Mouse (Mus musculus): ENCODE data around the gene Mecom.
"Not testable (repeated sequence)": the region's sequence is repeated elsewhere in the genome, so short reads cannot be mapped to it uniquely, and the experiment has no call there.

Gene Mecom

DNA sequence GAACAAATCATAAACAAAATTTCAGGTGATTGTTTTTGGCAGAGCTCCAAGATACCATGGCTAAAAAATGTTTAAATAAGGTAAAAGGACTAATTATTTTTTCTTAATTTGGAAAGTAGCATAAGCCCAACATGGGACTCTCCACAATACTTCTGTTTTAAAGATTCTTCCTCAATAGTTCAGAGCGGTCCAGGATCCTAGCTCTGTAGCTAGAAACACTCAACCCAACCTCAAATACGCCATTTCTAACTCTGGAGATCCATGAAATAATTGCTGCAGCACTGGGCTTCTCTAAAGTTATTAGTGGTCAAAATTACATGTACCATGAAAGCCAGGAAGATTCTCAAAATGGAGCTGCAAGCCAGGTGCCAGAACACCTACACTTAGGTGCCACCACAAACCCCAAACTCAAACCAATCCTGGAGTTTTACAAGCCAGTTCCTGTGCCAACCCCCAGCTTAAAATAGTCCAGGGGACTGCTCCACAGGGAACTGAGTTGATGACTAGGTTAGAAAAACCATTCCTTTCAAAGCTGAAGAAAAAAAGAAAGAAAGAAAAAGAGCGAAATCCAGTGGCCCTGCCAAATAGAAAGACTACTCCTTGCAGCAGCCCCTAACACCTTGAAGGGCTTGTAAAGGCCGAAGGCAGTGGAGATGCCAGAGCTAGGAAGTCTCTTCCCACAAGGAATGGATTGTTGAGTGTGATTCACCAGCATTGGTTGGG, 102.4 kb downstream of the Mecom start:
- no peak for DNase-seq (ENCODE audit: low spot score)

DNA sequence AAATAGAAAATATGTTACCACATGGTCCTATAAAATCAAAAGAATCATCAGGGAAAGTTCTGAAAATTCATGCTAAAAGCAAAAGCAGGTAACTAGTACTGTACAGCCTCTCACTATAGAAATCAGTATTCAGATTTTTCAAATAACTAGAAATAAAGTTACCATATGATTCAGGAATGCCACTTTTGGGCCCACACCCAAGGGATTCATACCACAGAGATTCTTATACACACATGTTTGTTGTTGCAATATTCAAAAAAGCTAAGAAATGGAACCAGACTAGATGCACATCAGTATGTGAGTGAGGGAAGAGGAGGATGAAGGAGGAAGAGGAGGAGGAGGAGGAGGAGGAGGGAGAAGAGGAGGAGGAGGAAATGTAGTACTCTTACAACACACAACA, 106.2 kb downstream of the Mecom start:
- no peak for DNase-seq (ENCODE audit: low spot score)

- DNase-seq (ENCODE audit: low spot score), result no peak
These were observed 109.8 kb downstream of the Mecom start for GRCm38 (mm10) chr3:30438007-30438406.

DNA sequence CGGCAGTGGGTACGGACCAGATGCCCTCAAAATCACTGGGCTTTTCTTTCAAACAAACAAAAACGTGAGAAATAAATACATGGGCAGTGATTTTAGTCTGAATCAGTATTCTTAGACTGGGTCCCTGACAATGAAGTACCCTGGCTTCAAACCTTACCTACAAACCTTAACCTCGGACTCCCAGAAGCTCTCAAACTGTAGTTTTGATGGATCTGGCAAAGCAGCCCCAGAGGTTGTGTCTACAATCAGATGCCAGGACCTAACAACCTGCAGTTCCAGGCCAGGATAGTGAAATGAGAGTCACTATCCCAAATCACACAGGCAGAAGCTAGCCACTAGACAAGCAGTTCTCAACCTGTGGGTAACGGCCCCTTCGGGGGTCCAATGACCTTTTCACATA, 111.2 kb downstream of the Mecom start:
- no peak for DNase-seq (ENCODE audit: low spot score)

DNA sequence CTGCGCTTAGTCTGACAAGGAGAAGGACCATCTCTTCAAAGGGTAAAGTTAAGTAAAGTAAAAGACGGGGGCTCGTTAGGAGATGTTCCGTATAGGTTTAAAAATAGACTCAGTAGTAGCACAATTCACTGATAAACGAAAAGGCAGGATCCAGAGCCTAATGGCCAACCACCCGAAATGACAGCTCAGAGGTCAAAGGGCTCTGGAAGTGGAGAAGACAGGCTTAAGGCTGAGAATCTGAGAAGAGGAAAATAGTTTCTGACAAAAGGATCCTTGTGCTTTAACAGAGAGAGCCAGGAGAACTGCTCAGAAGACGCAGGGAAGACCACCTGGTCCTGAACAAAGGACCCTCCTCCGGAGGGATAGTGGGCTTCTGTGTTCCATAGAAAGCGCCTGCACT, 111.7 kb downstream of the Mecom start:
- no peak for DNase-seq (ENCODE audit: low spot score)

GRCm38 (mm10) chr3:30428877-30429276, 118.9 kb downstream of the Mecom start:
- DNase-seq (ENCODE audit: low spot score), result no peak

DNA sequence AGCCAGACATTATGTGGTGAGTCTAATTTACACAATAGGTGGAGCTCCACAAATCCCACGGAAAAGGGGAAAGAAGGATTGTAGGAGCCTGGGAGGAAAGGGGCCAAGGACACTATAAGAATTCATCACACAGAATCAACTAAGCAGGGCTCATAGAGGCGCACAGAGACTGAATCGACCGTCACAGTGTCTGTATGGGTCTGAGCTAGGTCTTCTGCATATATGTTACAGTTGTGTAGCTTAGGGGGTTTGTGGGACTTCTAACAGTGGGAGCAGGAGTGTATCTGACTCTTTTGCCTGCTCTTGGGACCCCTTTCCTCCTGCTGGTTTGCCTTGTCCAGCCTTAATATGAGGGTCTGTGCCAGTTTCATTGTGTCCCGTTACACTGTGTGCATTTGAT, 123.8 kb downstream of the Mecom start:
- DNase-seq (ENCODE audit: low spot score), result no peak

GRCm38 (mm10) chr3:30421948-30422347, 125.9 kb downstream of the Mecom start:
- not testable (repeated sequence) for DNase-seq (ENCODE audit: low spot score)

DNA sequence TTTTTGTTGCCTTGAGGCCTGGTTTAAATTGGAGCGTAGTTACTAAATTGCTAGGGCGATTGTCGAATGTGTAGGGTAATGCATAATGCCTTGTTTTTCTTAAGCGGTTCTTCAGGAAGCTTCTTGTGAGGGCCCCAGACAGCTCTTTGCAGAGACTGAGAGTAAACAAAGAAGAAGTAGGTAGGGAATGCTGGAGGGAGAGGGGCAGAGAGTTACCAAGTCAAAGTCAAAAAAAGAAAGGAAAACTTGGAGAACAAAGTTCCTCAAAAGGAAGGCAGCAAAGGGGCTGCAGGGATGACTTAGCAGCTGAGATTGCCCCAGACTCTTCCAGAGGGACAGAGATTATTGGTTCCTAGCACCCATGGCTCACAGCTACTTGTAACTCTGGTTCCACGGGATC, 126.9 kb downstream of the Mecom start:
- no peak for DNase-seq (ENCODE audit: low spot score)

- DNase-seq (ENCODE audit: low spot score), result no peak
These were observed 133.6 kb downstream of the Mecom start for GRCm38 (mm10) chr3:30414173-30414572.

DNA sequence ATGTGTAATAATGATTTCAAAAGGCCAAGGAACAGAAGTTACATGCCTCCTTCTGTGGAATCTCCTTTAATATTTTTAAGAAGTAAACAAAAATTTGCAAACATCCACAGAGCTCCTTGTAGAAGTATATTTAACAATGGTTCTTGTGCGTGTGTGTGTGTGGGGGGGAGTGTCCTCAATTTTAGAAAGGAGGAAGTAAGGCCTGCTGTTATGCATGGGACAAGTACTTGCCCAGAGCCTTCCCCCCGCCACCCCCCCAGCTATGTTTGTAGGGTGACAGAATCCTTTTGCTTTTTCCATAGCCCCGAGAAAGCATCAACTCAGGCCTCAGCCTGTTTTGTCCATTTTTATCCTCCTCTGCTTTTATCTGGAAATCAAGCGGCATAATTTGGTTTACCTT, 137.0 kb downstream of the Mecom start:
- no peak for DNase-seq (ENCODE audit: low spot score)

- no peak for DNase-seq (ENCODE audit: low spot score)
These were observed 143.0 kb downstream of the Mecom start for GRCm38 (mm10) chr3:30404821-30405220.

DNA sequence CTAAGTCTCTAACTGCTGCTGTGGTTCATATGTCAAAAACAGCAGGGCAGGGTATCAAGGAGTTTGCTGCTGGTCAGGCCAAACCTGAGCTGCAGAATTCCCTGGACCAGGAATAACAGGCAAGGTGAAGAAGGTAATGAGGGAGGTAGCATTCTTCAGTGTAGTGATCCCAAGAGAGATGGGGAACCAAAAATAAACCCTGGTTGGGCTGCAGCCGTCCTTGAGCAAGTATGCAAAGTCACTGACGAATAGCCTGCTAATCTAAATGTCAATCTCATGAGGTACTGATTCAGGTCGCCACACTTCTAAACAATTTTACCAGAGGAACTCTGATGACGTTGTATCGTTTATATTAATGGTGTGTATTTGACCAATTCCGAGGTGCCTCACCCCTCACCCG, 148.9 kb downstream of the Mecom start:
- DNase-seq (ENCODE audit: low spot score), result no peak

GRCm38 (mm10) chr3:30394911-30395310, 152.9 kb downstream of the Mecom start:
- DNase-seq (ENCODE audit: low spot score), result no peak

DNA sequence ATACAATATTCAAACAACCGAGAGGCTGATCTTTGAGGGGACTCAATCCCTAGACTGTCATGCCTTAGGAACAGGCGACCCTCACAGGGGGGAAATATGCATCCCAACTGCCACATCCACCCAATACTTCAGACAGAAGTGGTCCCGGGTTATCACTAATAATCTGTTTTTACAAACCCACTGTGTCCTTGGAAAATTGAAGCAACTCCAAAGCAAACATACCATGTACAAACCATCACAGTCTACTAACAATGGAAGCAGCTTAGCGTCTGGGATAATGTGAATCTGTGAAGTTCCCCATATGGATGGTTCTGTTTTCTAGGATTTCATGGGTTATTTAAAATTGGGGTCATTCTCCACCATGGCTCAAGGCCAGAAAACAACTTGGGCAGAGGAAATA, 155.1 kb downstream of the Mecom start:
- no peak for DNase-seq (ENCODE audit: low spot score)

DNA sequence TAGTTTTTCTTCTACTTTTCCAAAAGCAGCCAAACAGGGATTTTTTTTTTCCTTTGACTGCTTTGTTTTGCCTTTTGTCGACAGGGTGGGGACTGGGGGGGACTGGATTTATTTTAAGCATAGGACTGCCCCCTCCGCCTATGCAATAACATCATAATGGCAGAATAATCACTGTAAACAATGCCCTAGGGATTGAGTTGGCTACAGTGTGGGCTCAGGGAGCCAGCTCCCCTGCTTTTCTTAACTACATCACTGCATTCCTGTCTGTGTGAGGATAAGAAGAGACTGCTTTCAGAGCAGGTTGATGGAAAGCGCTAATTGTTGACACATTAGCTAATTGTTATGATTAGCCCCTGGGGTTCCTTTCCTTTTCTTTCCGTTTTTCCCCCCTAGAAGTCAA, 155.6 kb downstream of the Mecom start:
- no peak for DNase-seq (ENCODE audit: low spot score)

- DNase-seq (ENCODE audit: low spot score), result no peak
These were observed 157.5 kb downstream of the Mecom start for GRCm38 (mm10) chr3:30390346-30390745.

GRCm38 (mm10) chr3:30380273-30380672, 167.5 kb downstream of the Mecom start:
- DNase-seq (ENCODE audit: low spot score), result no peak

- DNase-seq (ENCODE audit: low spot score), result no peak
These were observed 168.5 kb downstream of the Mecom start for GRCm38 (mm10) chr3:30379301-30379700.

DNA sequence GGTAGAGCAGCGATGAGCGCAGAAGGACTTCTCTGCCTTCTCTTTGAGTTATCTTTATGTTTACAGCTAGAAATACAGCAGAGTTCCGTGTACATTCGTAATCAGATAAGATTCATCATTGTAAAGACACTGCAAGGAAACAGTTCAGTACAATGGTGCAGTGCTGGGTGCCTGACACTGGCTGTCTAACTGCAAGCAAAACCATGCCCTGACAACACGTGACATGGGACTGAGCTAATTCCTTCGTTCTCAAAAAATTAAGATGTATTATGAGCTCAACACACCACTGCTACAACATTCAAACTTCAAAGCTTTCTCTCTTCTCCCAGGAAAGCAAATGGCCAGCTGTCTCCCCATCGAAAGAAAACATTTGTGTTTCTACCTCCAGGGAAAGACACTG, 176.3 kb downstream of the Mecom start:
- DNase-seq (ENCODE audit: low spot score), result no peak

DNA sequence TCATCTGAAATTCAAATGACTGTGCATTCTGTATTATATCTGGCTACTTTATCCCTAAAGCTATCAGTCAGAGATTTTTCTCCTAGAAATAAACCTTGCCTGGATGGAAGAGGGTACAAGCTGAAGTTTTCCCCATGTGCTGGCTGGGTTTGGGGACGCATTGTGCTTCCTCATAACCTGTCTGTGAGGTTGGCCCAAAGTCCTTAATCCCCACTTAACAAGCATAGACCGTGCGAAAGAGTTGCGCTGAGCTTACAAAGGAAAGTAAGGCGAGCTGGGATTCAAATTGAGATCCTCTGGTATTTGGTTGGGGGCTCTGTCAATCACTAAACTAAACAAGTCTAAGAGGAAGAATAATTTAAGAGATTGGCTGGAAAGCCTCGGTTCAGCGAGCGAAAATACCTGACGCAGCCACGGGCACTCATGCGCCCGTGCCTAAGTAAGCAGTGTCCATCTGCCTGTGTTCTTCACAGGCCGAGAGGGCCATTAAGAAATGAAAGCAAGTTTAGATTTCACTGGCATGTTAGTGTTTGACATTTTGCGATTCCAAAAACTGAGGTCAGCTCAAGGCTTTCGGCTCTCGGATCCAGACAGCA, 176.8 kb downstream of the Mecom start:
- DNase-seq (ENCODE audit: low spot score), result no peak

- DNase-seq (ENCODE audit: low spot score), result no peak
These were observed 181.2 kb downstream of the Mecom start for GRCm38 (mm10) chr3:30366621-30367020.

GRCm38 (mm10) chr3:30361190-30361589, 186.6 kb downstream of the Mecom start:
- no peak for DNase-seq (ENCODE audit: low spot score)
